Mouse (Mus musculus): ENCODE results near the gene S100a8. TPM values are rescaled to one million over a fixed set of nuclear protein-coding genes. Genes with fewer than 3 reads are reported as not detected.

Gene S100a8
- polyA plus RNA-seq (2012; rRNA removed; ENCODE audit: low replicate concordance): not detected in 2 replicates

DNA sequence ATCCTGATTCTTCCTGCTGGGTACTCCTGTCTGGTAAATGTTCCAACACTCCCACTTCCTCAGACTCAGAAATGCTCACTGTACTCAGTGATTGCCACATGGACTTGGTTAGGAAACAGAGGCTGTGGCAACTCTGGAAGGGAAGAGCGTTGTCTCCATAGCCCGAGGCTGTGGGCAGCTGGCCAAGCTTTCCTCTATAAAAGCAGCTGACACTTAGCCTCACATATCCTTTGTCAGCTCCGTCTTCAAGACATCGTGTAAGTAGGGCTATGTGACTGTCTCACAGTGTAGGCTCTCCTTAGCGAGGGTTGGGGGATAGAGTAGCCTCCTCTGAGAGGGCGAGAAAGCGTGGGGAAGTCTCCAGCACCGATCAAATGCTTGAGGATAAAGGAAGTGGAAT, at the start of gene S100a8:
TSS of gene S100a8 (plus strand) at position 133 of the 400 bp plus-strand sequence.

DNA sequence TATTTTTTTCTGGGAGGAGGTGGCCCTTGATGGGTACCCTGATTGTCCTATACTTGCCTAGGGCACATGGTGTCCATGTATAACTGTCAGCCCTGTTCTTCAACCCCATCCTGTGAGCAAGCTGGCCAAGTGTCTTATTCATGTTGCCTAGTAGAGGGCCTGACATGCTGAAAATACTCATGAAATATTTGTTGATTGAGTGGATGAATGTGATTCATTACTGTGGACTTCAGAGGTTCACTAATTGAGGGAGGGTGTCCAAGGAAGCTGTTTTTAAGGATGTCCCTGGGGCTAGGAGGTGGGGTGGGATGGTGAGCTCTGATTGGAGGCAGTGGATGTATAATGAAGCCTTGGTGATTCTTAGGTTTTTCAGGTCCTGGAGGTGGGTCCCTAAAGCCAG, 15.1 kb upstream of the S100a8 start, which contains the start of gene S100a7a:
TSS of gene S100a7a (plus strand) at position 301 of the 400 bp plus-strand sequence.

DNA sequence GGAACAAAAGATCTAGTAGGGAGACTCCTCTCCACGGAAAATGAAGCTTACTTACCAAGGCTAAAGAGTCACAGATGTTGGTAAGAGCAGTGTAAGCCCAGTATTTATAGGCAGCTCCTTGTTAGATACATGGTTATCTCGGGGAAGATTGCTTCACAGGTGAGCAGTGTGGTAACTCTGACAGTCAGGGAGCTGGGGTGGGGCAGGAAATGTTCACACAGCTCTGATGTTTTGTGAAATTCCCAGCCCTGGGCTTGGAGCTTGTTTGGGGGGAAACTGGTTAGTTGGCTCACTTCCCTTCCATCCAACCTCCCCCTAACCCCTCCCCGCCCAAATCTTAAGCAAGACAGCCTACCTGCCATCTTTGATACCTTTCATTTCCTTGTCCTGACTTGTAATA, 26.8 kb downstream of the S100a8 start, which contains the start of gene S100a9:
TSS of gene S100a9 (minus strand) at position 109 of the 400 bp plus-strand sequence.

Other genes starting within 250 kb of the S100a8 start
- gene Ints3, start 235.4 kb upstream of the S100a8 start, polyA plus RNA-seq (2012; rRNA removed; ENCODE audit: low replicate concordance): 12.2 and 14.4 TPM in 2 replicates
- gene Npr1, start 203.1 kb upstream of the S100a8 start, polyA plus RNA-seq (2012; rRNA removed; ENCODE audit: low replicate concordance): 4.3 and 4.9 TPM in 2 replicates
- gene Ilf2, start 192.9 kb upstream of the S100a8 start, polyA plus RNA-seq (2012; rRNA removed; ENCODE audit: low replicate concordance): 4.3 and 4.6 TPM in 2 replicates
- 5.9 and 7.9 TPM in 2 replicates for gene Snapin, start 177.9 kb upstream of the S100a8 start, polyA plus RNA-seq (2012; rRNA removed; ENCODE audit: low replicate concordance)
- gene Chtop, start 159.5 kb upstream of the S100a8 start, polyA plus RNA-seq (2012; rRNA removed; ENCODE audit: low replicate concordance): 21.1 and 21.8 TPM in 2 replicates
- 27.6 and 88.3 TPM in 2 replicates for gene S100a1, start 154.6 kb upstream of the S100a8 start, polyA plus RNA-seq (2012; rRNA removed; ENCODE audit: low replicate concordance)
- gene S100a13, start 154.5 kb upstream of the S100a8 start, polyA plus RNA-seq (2012; rRNA removed; ENCODE audit: low replicate concordance): 9.9 and 13.7 TPM in 2 replicates
- 0.68 and 2.8 TPM in 2 replicates for gene S100a14, start 142.1 kb upstream of the S100a8 start, polyA plus RNA-seq (2012; rRNA removed; ENCODE audit: low replicate concordance)
- 57.6 and 80.1 TPM in 2 replicates for gene S100a16, start 131.7 kb upstream of the S100a8 start, polyA plus RNA-seq (2012; rRNA removed; ENCODE audit: low replicate concordance)
- gene S100a3, start 108.4 kb upstream of the S100a8 start, polyA plus RNA-seq (2012; rRNA removed; ENCODE audit: low replicate concordance): 0.39 TPM in 1 of 2 replicates, not detected in the other
- gene S100a2, start 78.7 kb upstream of the S100a8 start, polyA plus RNA-seq (2012; rRNA removed; ENCODE audit: low replicate concordance): not detected in 2 replicates
- not detected in 2 replicates for gene Gm42674, start 67.1 kb upstream of the S100a8 start, polyA plus RNA-seq (2012; rRNA removed; ENCODE audit: low replicate concordance)
- gene S100a4, start 65.2 kb upstream of the S100a8 start, polyA plus RNA-seq (2012; rRNA removed; ENCODE audit: low replicate concordance): 0.39 and 0.67 TPM in 2 replicates
- 0.53 TPM in 1 of 2 replicates, not detected in the other for gene S100a5, start 60.5 kb upstream of the S100a8 start, polyA plus RNA-seq (2012; rRNA removed; ENCODE audit: low replicate concordance)
- gene S100a6, start 56.1 kb upstream of the S100a8 start, polyA plus RNA-seq (2012; rRNA removed; ENCODE audit: low replicate concordance): 103 and 214 TPM in 2 replicates
- not detected in 2 replicates for gene S100a7a, start 15.0 kb upstream of the S100a8 start, polyA plus RNA-seq (2012; rRNA removed; ENCODE audit: low replicate concordance)
- not detected in 2 replicates for gene S100a9, start 26.7 kb downstream of the S100a8 start, polyA plus RNA-seq (2012; rRNA removed; ENCODE audit: low replicate concordance)
- gene Pglyrp4, start 57.9 kb downstream of the S100a8 start, polyA plus RNA-seq (2012; rRNA removed; ENCODE audit: low replicate concordance): not detected in 2 replicates
- not detected in 2 replicates for gene Gm5849, start 108.9 kb downstream of the S100a8 start, polyA plus RNA-seq (2012; rRNA removed; ENCODE audit: low replicate concordance)

Data from duodenum, adult 2 months (tissue).